Mouse (Mus musculus) G1E (cell line): ENCODE measurements at regions not wholly inside any gene's neighbourhood (a gene's known extent, or its start where the extent isn't known, plus 50 kb on each side); places are given as distances from the start of the nearest gene placed in this dataset.
"Not testable (repeated sequence)": the region's sequence is repeated elsewhere in the genome, so short reads cannot be mapped to it uniquely, and the experiment has no call there.

Experiments
- ATAC-seq: 2 replicates; pipeline ENCODE4 v1.8.0; 2016; ENCODE audit warnings: mild to moderate bottlenecking; ENCODE audit not compliant: insufficient number of reproducible peaks, poor library complexity, low FRiP score, severe bottlenecking; ENCODE audit errors: extremely low read depth
- DNase-seq: peaks from one replicate; pipeline ENCODE4 v3.0.0; 2012; ENCODE audit warnings: low spot score
- H3K27me3 ChIP-seq: 2 replicates; pipeline ENCODE4 v1.6.1; 2012; ENCODE audit warnings: mild to moderate bottlenecking, low read length, inconsistent platforms; ENCODE audit not compliant: insufficient read depth
- H3K36me3 ChIP-seq: replicated peaks from 2 replicates; pipeline ENCODE3; 2012; ENCODE audit warnings: mild to moderate bottlenecking, inconsistent platforms
- H3K4me1 ChIP-seq: 2 replicates; pipeline ENCODE4 v1.6.1; 2012; ENCODE audit warnings: low read depth, low read length, inconsistent platforms, mixed read lengths; ENCODE audit not compliant: insufficient read depth
- H3K4me3 ChIP-seq: 2 replicates; pipeline ENCODE4 v1.5.1; 2012; ENCODE audit warnings: low read depth, mild to moderate bottlenecking, inconsistent platforms, low read length, moderate library complexity, mixed read lengths
- H3K9me3 ChIP-seq: replicated peaks from 2 replicates; pipeline ENCODE4 v1.6.1; 2012; ENCODE audit warnings: inconsistent platforms
- CTCF ChIP-seq: IDR thresholded peaks from 2 replicates; pipeline ENCODE4 v1.5.1; 2012; ENCODE audit warnings: low read depth, low read length, inconsistent platforms, mixed read lengths
- GATA1 ChIP-seq: IDR thresholded peaks from 2 replicates; pipeline ENCODE4 v1.6.1; 2012; ENCODE audit warnings: borderline replicate concordance, low read length, inconsistent platforms, mixed read lengths
- GATA2 ChIP-seq: IDR thresholded peaks from 2 replicates; pipeline ENCODE4 v1.6.1; 2012; ENCODE audit warnings: low read depth, low read length, inconsistent platforms, borderline replicate concordance
- POLR2AphosphoS5 ChIP-seq: IDR thresholded peaks from 2 replicates; pipeline ENCODE4 v1.6.1; 2012; ENCODE audit warnings: low read depth, low read length, inconsistent platforms; ENCODE audit not compliant: insufficient replicate concordance
- TAL1 ChIP-seq: conservative IDR thresholded peaks from 2 replicates; pipeline ENCODE4 v1.6.1; 2012; ENCODE audit warnings: low read depth, low read length, inconsistent platforms, mixed read lengths

DNA sequence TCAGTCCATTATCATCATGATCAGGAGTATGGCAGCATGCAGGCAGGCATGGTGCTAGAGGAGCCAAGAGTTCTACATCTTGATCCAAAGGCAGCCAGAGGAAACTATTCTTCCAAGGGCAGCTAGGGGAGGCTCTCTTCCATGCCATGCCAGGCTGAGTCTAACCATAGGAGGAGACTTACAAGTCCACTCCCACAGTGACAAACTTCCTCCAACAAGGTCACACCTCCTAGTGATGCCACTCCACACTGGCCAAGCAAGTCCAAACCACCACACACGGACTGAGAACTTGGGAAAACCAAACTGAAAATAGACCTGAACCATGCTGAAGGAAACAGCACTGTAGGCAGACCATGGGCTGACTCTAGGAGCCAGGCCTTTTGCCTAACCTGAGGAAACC lies 197.4 kb downstream of the Prex1 start:
- H3K9me3 ChIP-seq: peaks cover 67% of the 10 kb centered on the region
- H3K27me3 ChIP-seq: no peaks in the 10 kb centered on the region
- no peak for DNase-seq
- H3K4me1 ChIP-seq: no peaks in the 10 kb centered on the region
- no peaks in the 10 kb centered on the region for H3K36me3 ChIP-seq
- no peak for TF ChIP-seq POLR2AphosphoS5
- TF ChIP-seq CTCF: no peak
- no peak for TF ChIP-seq TAL1
- TF ChIP-seq GATA1: no peak
- no peak for TF ChIP-seq GATA2
- no peak for ATAC-seq
- H3K4me3 ChIP-seq: no peak overlapping the region

DNA sequence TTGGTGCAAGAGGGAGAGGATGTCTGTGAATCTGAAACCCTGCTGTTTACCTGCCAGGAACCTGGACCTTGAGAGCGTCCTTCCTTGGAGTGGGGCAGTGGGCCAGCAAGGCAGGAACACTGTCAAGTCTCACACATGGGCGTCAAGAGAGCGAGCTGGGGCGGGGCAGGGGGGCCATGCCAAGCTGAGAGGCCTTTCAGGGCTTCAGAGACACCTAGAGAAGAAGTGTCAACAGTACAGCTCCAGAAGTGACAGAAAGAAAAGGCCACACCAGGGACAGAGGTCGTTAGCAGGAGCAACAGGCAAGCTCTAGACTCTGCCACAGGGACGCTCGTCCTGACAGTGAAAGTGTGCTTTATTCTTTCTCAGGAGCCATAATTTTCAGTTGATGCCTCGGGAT lies 199.0 kb downstream of the Prex1 start:
- peaks cover 77% of the 10 kb centered on the region for H3K9me3 ChIP-seq
- TF ChIP-seq TAL1: no peak
- TF ChIP-seq CTCF: no peak
- no peak for TF ChIP-seq POLR2AphosphoS5
- TF ChIP-seq GATA1: no peak
- no peak for TF ChIP-seq GATA2
- H3K27me3 ChIP-seq: no peaks in the 10 kb centered on the region
- DNase-seq: no peak
- H3K4me3 ChIP-seq: no peak overlapping the region
- no peak for ATAC-seq
- no peaks in the 10 kb centered on the region for H3K36me3 ChIP-seq
- H3K4me1 ChIP-seq: no peaks in the 10 kb centered on the region

DNA sequence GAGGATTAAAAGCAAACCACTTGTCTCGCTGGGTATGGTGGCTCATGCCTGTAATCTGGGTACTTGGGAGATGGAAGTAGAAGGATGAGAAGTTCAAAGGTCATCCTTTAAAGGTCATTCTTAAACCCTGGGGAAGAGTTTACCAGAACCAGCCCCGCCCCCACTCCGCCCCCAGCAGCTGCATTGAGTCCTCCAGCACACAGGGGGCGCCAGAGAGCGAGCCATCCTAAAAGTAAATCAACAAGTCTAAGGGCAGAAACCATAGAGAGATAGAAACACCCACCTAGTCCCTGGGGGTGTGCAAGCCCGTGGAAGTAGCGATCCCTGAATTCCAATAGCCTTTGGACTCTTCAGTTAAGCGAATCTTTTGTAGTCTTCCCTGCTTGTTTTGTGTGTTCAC lies 201.1 kb downstream of the Prex1 start:
- TF ChIP-seq TAL1 (no peak), POLR2AphosphoS5 (no peak), GATA2 (no peak), CTCF (no peak), GATA1 (no peak)
- ATAC-seq (no peak), DNase-seq (no peak)
- Histone ChIP-seq H3K9me3 (peaks cover 82% of the 10 kb centered on the region), H3K4me1 (no peaks in the 10 kb centered on the region), H3K4me3 (no peak overlapping the region), H3K36me3 (no peaks in the 10 kb centered on the region), H3K27me3 (no peaks in the 10 kb centered on the region)

DNA sequence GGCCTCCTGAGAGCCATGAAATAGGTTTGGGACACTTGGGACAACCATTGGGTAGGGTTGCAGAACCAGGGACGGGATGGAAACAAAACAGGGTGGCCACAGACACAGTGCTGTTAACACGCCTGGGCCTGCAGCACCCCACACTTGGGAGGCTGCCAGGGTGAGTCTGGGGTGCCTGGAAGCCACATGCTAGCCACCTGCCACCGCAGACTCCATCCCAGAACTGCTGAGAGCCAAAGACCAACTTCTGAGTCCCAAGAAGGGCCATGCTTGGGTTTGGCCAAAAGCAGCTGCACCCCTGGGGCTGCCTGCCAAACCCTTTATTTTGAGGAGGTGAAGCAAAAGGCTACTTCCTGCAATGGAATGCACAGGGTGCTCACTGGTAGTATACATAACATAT lies 202.2 kb downstream of the Prex1 start:
- H3K4me3 ChIP-seq, H3K36me3 ChIP-seq, ATAC-seq, H3K27me3 ChIP-seq, DNase-seq, H3K4me1 ChIP-seq: not testable (repeated sequence)
- peaks cover 85% of the 10 kb centered on the region for H3K9me3 ChIP-seq

DNA sequence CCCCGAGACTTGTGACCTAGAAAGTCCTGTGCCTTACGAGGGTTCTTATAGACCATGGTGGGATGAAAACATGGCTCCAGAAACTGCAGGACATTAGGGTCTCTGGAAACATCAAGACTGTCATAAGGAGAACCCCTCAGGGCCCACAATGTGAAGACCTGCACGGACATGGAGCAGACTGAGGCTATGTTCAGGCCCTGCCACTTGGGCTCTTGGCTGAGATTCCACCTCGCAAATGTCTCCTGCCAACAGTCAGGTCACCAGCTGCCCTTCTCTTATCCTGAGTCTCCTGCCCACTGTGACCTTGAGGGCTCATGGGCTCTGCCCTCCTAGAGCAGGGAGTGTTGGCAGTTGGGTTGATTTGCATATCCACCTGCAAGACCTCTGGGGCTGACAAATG lies 202.9 kb downstream of the Prex1 start:
- H3K27me3 ChIP-seq: no peaks in the 10 kb centered on the region
- DNase-seq: no peak
- H3K9me3 ChIP-seq: peaks cover 85% of the 10 kb centered on the region
- H3K4me1 ChIP-seq: no peaks in the 10 kb centered on the region
- no peak for TF ChIP-seq TAL1
- no peak for TF ChIP-seq GATA2
- TF ChIP-seq CTCF: no peak
- no peak for TF ChIP-seq GATA1
- no peak for TF ChIP-seq POLR2AphosphoS5
- H3K4me3 ChIP-seq: no peak overlapping the region
- no peak for ATAC-seq
- H3K36me3 ChIP-seq: no peaks in the 10 kb centered on the region

DNA sequence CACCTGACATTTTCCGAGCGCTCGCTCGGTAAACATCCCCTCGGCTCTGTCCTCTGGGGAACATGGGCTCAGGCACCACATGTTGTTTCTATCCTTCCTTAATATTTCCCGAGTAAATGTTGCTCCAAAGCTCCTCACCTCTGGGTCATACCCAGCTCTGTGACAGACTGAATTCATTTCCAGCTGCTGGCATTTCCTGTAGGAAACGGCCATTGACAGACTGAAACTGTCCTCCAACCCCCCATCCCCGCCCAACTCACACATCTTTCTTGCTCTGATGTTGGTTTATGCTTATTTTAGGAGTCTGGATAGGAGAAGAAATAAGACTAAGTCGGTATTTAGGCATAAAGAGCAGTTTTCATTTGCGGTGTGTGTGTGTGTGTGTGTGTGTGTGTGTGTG lies 204.0 kb downstream of the Prex1 start:
- TF ChIP-seq GATA1 (no peak), TAL1 (no peak), CTCF (no peak)
- Histone ChIP-seq H3K27me3 (no peaks in the 10 kb centered on the region), H3K4me3 (no peak overlapping the region), H3K36me3 (no peaks in the 10 kb centered on the region), H3K9me3 (peaks cover 86% of the 10 kb centered on the region), H3K4me1 (no peaks in the 10 kb centered on the region)
- DNase-seq (no peak), ATAC-seq (no peak)

DNA sequence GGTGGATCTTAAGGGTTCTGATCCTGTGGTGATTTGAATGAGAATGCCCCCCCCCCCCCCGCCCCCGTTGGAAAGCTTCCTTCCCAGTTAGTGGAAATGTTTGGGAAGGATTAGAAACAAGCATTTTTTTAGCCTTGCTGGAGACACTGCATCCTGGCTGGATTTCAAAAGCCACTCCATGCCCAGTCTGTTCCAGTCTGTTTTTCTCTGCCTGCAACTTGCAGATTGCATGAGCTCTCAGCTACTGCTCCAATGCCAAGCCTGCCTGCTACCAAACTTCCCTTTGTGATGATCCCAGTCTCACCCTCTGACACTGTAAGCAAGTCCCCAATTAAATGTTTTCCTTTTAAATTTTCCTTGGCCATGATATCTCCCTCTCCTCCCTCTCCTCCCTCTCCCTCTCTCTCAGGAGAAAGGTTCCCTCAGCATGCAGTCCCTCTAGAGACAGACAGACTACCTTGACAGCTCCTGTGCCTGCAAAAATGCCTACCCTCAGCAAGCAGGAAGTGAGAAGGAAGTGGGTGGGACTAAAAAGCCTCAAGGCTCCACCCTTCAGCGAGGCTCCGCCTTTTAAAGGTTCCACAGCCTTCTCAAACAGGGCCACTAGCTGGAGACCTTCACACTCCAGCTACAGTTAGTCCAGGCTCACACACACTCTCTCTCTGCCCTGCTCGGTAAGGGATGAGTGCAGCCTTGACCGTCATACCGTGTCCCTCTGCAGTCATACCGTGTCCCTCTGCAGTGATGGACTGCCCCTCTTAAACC lies 204.8 kb downstream of the Prex1 start:
- no peak for ATAC-seq
- peaks cover 86% of the 10 kb centered on the region for H3K9me3 ChIP-seq
- no peak for DNase-seq
- no peak overlapping the region for H3K4me3 ChIP-seq
- no peak for TF ChIP-seq POLR2AphosphoS5
- TF ChIP-seq GATA2: no peak
- TF ChIP-seq CTCF: no peak
- no peak for TF ChIP-seq TAL1
- TF ChIP-seq GATA1: no peak
- no peaks in the 10 kb centered on the region for H3K4me1 ChIP-seq
- H3K27me3 ChIP-seq: no peaks in the 10 kb centered on the region
- H3K36me3 ChIP-seq: no peaks in the 10 kb centered on the region
